Mouse (Mus musculus) midbrain, postnatal 0 days (tissue): Measurements from ENCODE around the gene Sh3rf1. TPM values are rescaled to one million over a fixed set of nuclear protein-coding genes. Genes with fewer than 3 reads are reported as not detected.

Experiments
- ATAC-seq: fragments of 200-750 bp; cut with Nextera tagmentation; 2 replicates; pipeline ENCODE4 v1.8.0; 2017; ENCODE audit warnings: moderate number of reproducible peaks, mild to moderate bottlenecking, moderate TSS enrichment, moderate library complexity; ENCODE audit not compliant: low FRiP score
- DNase-seq: peaks from one replicate; pipeline ENCODE4 v3.0.0-alpha.2; 2015; ENCODE audit warnings: low spot score
- H3K27ac ChIP-seq: fragments of 300-500 bp; sonication (generic); 2 replicates; pipeline ENCODE4 v1.5.1; 2014; ENCODE audit warnings: low read depth, mild to moderate bottlenecking, low read length, mixed read lengths
- H3K27me3 ChIP-seq: fragments of 300-500 bp; sonication (generic); 2 replicates; pipeline ENCODE4 v1.6.1; 2014; ENCODE audit warnings: low read length, control low read depth, mixed read lengths; ENCODE audit not compliant: insufficient read depth
- H3K36me3 ChIP-seq: fragments of 300-500 bp; sonication (generic); 2 replicates; pipeline ENCODE4 v1.6.1; 2014; ENCODE audit warnings: low read length, control low read depth, mixed read lengths; ENCODE audit not compliant: insufficient read depth
- H3K4me1 ChIP-seq: fragments of 300-500 bp; sonication (generic); 2 replicates; pipeline ENCODE4 v1.6.1; 2014; ENCODE audit warnings: mild to moderate bottlenecking, control low read depth, antibody characterized with exemption, low read length, mixed read lengths; ENCODE audit not compliant: insufficient read depth
- H3K4me2 ChIP-seq: fragments of 300-500 bp; sonication (generic); 2 replicates; pipeline ENCODE4 v1.6.1; 2014; ENCODE audit warnings: low read depth, mild to moderate bottlenecking, low read length, mixed read lengths; ENCODE audit not compliant: poor library complexity, severe bottlenecking
- H3K4me3 ChIP-seq: fragments of 300-500 bp; sonication (generic); 2 replicates; pipeline ENCODE4 v1.5.1; 2014; ENCODE audit warnings: low read depth, mild to moderate bottlenecking, low read length, moderate library complexity
- H3K9ac ChIP-seq: fragments of 300-500 bp; sonication (generic); replicated peaks from 2 replicates; pipeline ENCODE4 v1.6.1; 2014; ENCODE audit warnings: mild to moderate bottlenecking, low read length, moderate library complexity, mixed read lengths; ENCODE audit not compliant: poor library complexity, severe bottlenecking
- H3K9me3 ChIP-seq: fragments of 300-500 bp; sonication (generic); 2 replicates; pipeline ENCODE4 v1.6.1; 2016; ENCODE audit warnings: low read length, control low read depth
- CTCF ChIP-seq: IDR thresholded peaks from 2 replicates; pipeline ENCODE4 v1.5.1; 2016; ENCODE audit warnings: antibody characterized with exemption, mild to moderate bottlenecking
- WGBS: fragments of 180-500 bp; shearing (Covaris S2); extraction: QIAGEN DNeasy Blood & Tissue Kit; methylation state at CpG from one replicate; pipeline ENCODE4 v1.1.7; 2014; 5-methylcytosine and 5-hydroxymethylcytosine counted together
- polyA plus RNA-seq: library from polyadenylated mRNA; unstranded; fragments of >200 nt; fragmentation: Nextera tagmentation; extraction: Ambion mirVana; gene quantifications from 2 replicates; pipeline ENCODE4 v1.2.1, GENCODE M21; 2015
- total RNA-seq: library from RNA; depleted of rRNA; stranded (reverse); fragments of >200 nt; gene quantifications from 2 replicates; pipeline ENCODE4 v1.2.3, GENCODE M21; 2014

Gene Sh3rf1
- total and polyA plus RNA-seq, 2 experiments from 2014 or later: 23.9 to 37.5 TPM

GRCm38 (mm10) chr8:61385502-61386191, 162.0 kb downstream of the Sh3rf1 start:
- Histone ChIP-seq H3K27ac (no peak overlapping the region), H3K9me3 (no peaks in the 10 kb centered on the region), H3K36me3 (peaks cover 17% of the 10 kb centered on the region; the same call in 1 of the 2 replicates), H3K4me1 (peaks cover 5% of the 10 kb centered on the region; the same call in 1 of the 2 replicates), H3K4me3 (no peak overlapping the region), H3K27me3 (no peaks in the 10 kb centered on the region), H3K4me2 (no peak overlapping the region), H3K9ac (no peak overlapping the region)
- 81% methylated on average over 11 of the region's 11 CpGs for WGBS
- DNase-seq: no peak
- ATAC-seq: no peak
- TF ChIP-seq CTCF: no peak

- no peak overlapping the region for H3K4me2 ChIP-seq
- no peak overlapping the region for H3K9ac ChIP-seq
- no peaks in the 10 kb centered on the region for H3K9me3 ChIP-seq
- WGBS: 14% methylated on average over 7 of the region's 7 CpGs
- no peaks in the 10 kb centered on the region for H3K27me3 ChIP-seq
- ATAC-seq (peak; percentile 55; the same call in 1 of the 2 replicates), DNase-seq (peak; percentile 89)
- peak overlapping the region; percentile 27 for H3K27ac ChIP-seq
- H3K4me1 ChIP-seq: peaks cover 5% of the 10 kb centered on the region; the same call in 1 of the 2 replicates
- peaks cover 17% of the 10 kb centered on the region; the same call in 1 of the 2 replicates for H3K36me3 ChIP-seq
- TF ChIP-seq CTCF: peak; percentile 42
- no peak overlapping the region for H3K4me3 ChIP-seq
These were observed 163.0 kb downstream of the Sh3rf1 start for GRCm38 (mm10) chr8:61386645-61387044.

- no peaks in the 10 kb centered on the region for H3K27me3 ChIP-seq
- ATAC-seq (peak; percentile 29; the same call in 1 of the 2 replicates), DNase-seq (peak; percentile 54)
- H3K36me3 ChIP-seq: peaks cover 17% of the 10 kb centered on the region; the same call in 1 of the 2 replicates
- H3K27ac ChIP-seq: peak overlapping the region; percentile 43; the same call in 1 of the 2 replicates
- no peak for TF ChIP-seq CTCF
- no peak overlapping the region for H3K4me2 ChIP-seq
- 17% methylated on average over 6 of the region's 6 CpGs for WGBS
- H3K4me1 ChIP-seq: peaks cover 5% of the 10 kb centered on the region; the same call in 1 of the 2 replicates
- H3K9ac ChIP-seq: no peak overlapping the region
- no peak overlapping the region for H3K4me3 ChIP-seq
- H3K9me3 ChIP-seq: no peaks in the 10 kb centered on the region
These were observed 163.9 kb downstream of the Sh3rf1 start for GRCm38 (mm10) chr8:61387501-61387963.

- Histone ChIP-seq H3K4me3 (no peak overlapping the region), H3K27me3 (no peaks in the 10 kb centered on the region), H3K4me2 (no peak overlapping the region), H3K27ac (no peak overlapping the region), H3K36me3 (peaks cover 17% of the 10 kb centered on the region; the same call in 1 of the 2 replicates), H3K4me1 (peaks cover 5% of the 10 kb centered on the region; the same call in 1 of the 2 replicates), H3K9me3 (no peaks in the 10 kb centered on the region), H3K9ac (no peak overlapping the region)
- WGBS: 51% methylated on average over 9 of the region's 9 CpGs
- no peak for DNase-seq
- no peak for ATAC-seq
- no peak for TF ChIP-seq CTCF
These were observed 164.7 kb downstream of the Sh3rf1 start for GRCm38 (mm10) chr8:61388341-61388740.

GRCm38 (mm10) chr8:61390307-61391057, 166.8 kb downstream of the Sh3rf1 start:
- Histone ChIP-seq H3K9ac (no peak overlapping the region), H3K27me3 (no peaks in the 10 kb centered on the region), H3K4me2 (no peak overlapping the region), H3K9me3 (no peaks in the 10 kb centered on the region), H3K36me3 (peaks cover 15% of the 10 kb centered on the region), H3K4me1 (peaks cover 5% of the 10 kb centered on the region; the same call in 1 of the 2 replicates), H3K27ac (no peak overlapping the region), H3K4me3 (no peak overlapping the region)
- no peak for TF ChIP-seq CTCF
- WGBS: 46% methylated on average over 18 of the region's 18 CpGs
- peak; percentile 19 for DNase-seq
- ATAC-seq: no peak

- DNase-seq (peak; percentile 22), ATAC-seq (no peak)
- H3K9me3 ChIP-seq: no peaks in the 10 kb centered on the region
- no peak overlapping the region for H3K4me3 ChIP-seq
- H3K4me1 ChIP-seq: peaks cover 5% of the 10 kb centered on the region; the same call in 1 of the 2 replicates
- H3K36me3 ChIP-seq: peaks cover 11% of the 10 kb centered on the region; the same call in 1 of the 2 replicates
- no peak for TF ChIP-seq CTCF
- no peak overlapping the region for H3K9ac ChIP-seq
- H3K27me3 ChIP-seq: no peaks in the 10 kb centered on the region
- no peak overlapping the region for H3K27ac ChIP-seq
- 60% methylated on average over 13 of the region's 13 CpGs for WGBS
- H3K4me2 ChIP-seq: no peak overlapping the region
These were observed 167.4 kb downstream of the Sh3rf1 start for GRCm38 (mm10) chr8:61391058-61391434.
